Mouse (Mus musculus) Patski (cell line): ENCODE results near the gene Serpinh1. TPM values are rescaled to one million over a fixed set of nuclear protein-coding genes. Genes with fewer than 3 reads are reported as not detected.
"Not testable (repeated sequence)": the region's sequence is repeated elsewhere in the genome, so short reads cannot be mapped to it uniquely, and the experiment has no call there.

Source experiments
- ATAC-seq: fragments of 100-300 bp; one replicate; pipeline ENCODE4 v1.8.0; 2021
- CTCF ChIA-PET: fragments of 350-600 bp; sonication (Branson Sonifier 250); formaldehyde crosslinking; loops from one replicate; lab custom pipeline; 2022; ENCODE audit warnings: inconsistent platforms; lab: Charles Lee
- POLR2A ChIA-PET: fragments of 350-600 bp; sonication (Branson Sonifier 250); formaldehyde crosslinking; loops from one replicate; lab custom pipeline; 2022; ENCODE audit warnings: antibody characterized with exemption, inconsistent platforms; lab: Charles Lee
- DNase-seq: peaks from one replicate; pipeline ENCODE4 v3.0.0-alpha.2; 2011; ENCODE audit warnings: low read depth, low spot score
- H3K27me3 ChIP-seq: fragments of 371-371 bp; one replicate; pipeline ENCODE4 v1.5.1; 2021
- CTCF ChIP-seq: fragments of 100-300 bp; IDR thresholded peaks from one replicate; pipeline ENCODE4 v1.5.1; 2021
- in situ Hi-C: fragments of 300-500 bp; cut with MboI; formaldehyde crosslinking; loops from 3 replicates; pipeline ENCODE4 v1.11.1; 2018; ENCODE audit warnings: low pct_unique_long_range_greater_than_20kb, mixed read lengths
- polyA plus RNA-seq: library from polyadenylated mRNA; unstranded; gene quantifications from one replicate; pipeline ENCODE4 v1.2.3, GENCODE M21; 2021

The Serpinh1 gene
- polyA plus RNA-seq, 1 experiment from 2014 or later: 662 TPM

DNA sequence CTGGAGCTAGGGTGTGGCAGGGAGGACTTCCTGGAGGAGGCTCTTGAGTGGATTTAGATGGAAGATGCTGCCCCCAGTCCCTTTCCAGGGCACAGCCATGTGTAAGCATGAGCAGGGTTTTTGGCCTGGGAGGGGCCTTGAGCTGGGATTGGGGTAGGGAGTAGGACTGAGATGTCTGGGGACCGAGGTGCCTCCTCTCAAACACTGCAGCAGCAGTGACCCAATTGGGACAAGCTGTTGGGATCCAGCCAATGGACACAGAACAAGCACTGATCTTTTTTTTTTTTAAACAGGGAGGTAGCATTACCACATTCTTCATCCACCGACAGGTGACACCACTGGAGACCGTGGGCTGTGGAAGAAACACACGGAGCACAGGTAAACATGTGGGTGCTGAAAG is 33.8 kb upstream of the Serpinh1 start:
- no peaks in the 10 kb centered on the region for H3K27me3 ChIP-seq
- no peak for ATAC-seq
- ChIA-PET POLR2A (no interaction called here), CTCF (interaction anchor here (1.2 to 1.4 kb wide), 2 partner anchors 11 to 15 kb away, joined by 3 to 4 read pairs; no protein-coding TSS in a partner anchor)
- no peak for DNase-seq
- no peak for TF ChIP-seq CTCF
- in situ Hi-C loops: no loop called here

DNA sequence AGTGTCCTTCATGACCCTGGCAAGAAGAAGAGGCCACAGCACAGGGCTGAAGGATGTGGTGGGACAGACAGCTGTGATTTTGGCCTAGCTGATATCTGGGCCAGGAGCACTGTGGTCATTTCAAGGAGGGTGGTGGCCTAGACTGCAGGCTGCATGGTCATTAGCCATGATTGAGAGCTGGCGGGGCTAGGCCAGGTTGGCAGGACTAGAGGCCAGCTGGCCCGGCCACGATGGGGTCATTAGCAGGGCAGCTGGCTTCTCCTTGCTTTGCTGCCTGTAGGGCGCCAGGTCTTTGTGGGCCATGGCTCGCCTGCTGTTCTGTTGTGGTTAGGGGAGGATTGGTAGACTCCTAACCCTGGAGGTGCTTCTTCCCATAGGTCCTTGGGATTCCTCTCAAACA is 33.0 kb upstream of the Serpinh1 start:
- no peak for TF ChIP-seq CTCF
- ChIA-PET CTCF (interaction anchor here (1.4 kb wide), 1 partner anchor 11 kb away, joined by 3 read pairs; no protein-coding TSS in a partner anchor), POLR2A (no interaction called here)
- ATAC-seq: no peak
- no peak for DNase-seq
- in situ Hi-C loops: no loop called here
- no peaks in the 10 kb centered on the region for H3K27me3 ChIP-seq

DNA sequence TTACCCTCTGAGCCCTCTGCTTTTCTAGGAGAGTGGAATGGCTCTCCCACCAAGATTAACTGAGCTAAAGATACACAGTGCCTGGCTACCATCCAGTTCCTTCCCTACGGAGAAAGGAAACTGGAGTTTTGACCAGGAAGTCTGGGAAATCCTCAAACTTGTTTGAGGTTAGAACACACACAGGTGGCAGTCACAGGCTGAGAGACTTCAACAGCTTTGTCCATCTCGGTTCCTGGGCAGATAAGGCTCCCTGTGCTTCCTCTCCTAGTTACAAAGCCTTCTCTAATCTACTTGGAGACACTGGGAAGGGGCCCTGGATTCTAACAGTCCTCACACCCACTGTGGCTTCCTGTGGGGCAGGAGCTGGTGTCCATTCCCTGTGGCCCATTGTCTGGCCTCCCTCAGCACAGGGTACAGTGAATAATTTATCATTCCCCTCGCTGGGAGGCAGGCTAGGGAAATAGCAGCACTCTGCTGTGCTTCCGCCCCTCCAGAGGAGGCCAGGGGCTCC is 31.1 kb upstream of the Serpinh1 start:
- H3K27me3 ChIP-seq: no peaks in the 10 kb centered on the region
- ChIA-PET CTCF (interaction anchor here (0.9 kb wide), 1 partner anchor 9 kb away, joined by 3 read pairs; no protein-coding TSS in a partner anchor), POLR2A (interaction anchor here (1.4 kb wide), 1 partner anchor 12 kb away, joined by 3 read pairs; no protein-coding TSS in a partner anchor)
- DNase-seq: no peak
- no peak for ATAC-seq
- in situ Hi-C loops: loop anchor here (5.0 kb wide), 1 partner anchor 58 kb away; no protein-coding TSS in a partner anchor
- no peak for TF ChIP-seq CTCF

DNA sequence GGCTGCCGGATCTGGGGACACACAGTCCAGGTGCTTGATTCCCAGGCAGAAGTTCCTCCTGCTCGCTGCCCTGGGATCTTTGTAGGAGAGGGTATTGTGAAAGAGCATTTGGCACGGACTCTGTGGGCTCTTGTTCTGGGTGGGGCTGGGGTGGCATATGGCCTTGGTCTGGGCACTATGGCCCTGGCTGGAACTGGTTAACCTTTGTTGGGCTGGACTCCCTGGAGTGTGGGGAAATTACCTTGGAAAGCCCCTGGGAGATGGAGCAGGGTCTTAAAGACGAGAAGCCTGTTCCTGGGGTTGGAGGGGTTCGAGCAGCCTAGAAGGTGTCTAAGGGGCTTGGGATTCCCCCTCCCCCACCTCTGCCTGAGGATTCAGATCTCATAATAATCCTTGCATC is 30.2 kb upstream of the Serpinh1 start:
- ATAC-seq (no peak), DNase-seq (no peak)
- in situ Hi-C loops: loop anchor here (5.0 kb wide), 1 partner anchor 59 kb away; no protein-coding TSS in a partner anchor
- TF ChIP-seq CTCF: no peak
- POLR2A ChIA-PET: interaction anchor here (1.4 kb wide), 1 partner anchor 13 kb away, joined by 3 read pairs; no protein-coding TSS in a partner anchor
- CTCF ChIA-PET: no interaction called here
- no peaks in the 10 kb centered on the region for H3K27me3 ChIP-seq

DNA sequence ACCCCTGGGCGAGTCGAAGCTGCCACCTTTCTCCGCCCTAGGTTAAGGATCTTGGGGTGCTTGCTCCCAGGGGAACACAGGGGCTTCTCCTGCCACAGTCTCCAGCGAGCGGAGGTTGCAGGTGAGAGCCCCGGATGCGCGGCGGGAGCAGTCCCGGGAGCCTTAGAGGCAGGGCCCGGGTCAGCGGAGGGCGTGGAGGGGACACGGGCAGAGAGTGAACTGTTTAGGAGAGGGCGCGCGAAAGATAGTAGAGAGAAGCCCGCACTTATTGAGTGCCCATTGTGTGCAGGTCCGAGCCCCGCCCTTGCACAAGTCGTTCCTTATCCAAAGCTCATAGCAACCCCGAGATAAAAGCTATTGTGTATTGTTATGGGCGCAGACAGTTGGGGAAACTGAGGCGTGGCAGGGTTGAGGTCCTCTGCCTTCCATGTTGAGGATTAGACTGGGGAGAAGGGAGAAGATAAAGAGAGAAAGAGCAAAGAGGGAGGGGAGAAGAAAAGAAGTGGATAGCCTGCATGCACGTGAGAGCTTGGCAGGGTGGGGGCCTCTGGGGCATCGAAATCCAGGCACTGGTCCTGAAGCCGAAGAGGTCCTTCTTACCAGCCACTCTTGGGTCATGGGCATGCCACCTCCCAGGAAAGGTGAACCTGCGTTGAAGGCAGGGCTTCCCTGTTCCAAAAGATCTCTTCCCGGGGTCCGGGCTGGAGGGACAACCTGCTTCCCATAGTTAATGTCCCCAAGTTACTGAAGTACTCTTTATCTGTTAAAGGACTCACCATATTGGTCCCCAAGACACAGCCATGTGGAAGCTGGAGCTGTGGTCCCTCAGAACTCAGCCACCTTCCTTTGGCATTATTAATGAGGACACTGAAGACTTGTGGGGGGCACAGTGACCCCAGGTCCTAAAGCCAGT is 29.3 kb upstream of the Serpinh1 start:
- H3K27me3 ChIP-seq: no peaks in the 10 kb centered on the region
- ChIA-PET CTCF (no interaction called here), POLR2A (interaction anchor here (0.9 to 1.2 kb wide), 3 partner anchors 9 to 65 kb away, joined by 3 read pairs; no protein-coding TSS in a partner anchor)
- in situ Hi-C loops: loop anchor here (5.0 kb wide), 1 partner anchor 60 kb away; no protein-coding TSS in a partner anchor
- ATAC-seq (no peak), DNase-seq (no peak)
- no peak for TF ChIP-seq CTCF

DNA sequence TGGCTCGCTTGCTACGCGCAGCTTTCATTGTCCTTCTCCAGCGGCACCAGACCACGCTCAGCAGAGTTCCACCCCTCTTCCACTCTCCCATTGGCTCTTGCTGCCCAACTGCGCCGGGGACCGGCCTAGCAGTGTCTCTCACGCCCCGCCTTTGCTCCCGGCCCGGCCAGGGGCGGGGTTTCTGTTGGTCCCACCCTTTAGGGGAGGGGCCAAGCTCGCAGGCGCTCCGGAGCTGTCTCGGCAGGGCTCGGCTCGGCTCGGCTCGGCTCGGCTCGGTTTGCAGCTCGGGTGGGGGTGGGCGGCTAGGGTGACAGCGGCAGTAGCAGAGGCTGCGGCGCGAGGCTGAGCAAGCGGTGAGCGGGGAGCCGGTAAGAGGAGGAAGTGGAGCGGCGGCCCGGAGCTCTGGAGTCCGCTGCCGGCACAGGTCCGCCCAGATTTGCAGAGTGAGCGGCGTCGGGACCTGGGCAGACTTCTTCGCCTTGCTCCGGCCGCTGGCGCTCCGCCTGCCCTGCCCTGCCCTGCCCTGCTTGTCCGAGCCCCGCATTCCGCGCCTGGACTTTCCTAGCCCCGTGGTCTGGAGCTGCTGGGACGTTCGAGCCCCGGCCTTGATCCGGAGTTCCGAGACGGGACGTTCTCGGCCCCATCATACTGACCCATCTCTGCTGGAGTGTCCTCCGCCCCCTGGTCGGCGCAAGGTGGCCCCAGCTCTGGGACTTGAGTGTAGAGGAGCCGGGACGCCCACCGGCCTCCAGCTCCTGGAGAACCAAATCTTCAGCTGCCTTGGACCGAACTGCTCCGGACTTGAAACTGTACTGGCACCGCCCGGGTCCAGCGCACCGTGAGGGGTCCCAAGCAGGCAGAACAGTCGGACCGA is 28.4 kb upstream of the Serpinh1 start, which contains the start of gene Gdpd5:
Gene Gdpd5 (plus strand): TSS at position 201 of the 874 bp plus-strand sequence.
- no peak for TF ChIP-seq CTCF
- no peaks in the 10 kb centered on the region for H3K27me3 ChIP-seq
- CTCF ChIA-PET: interaction anchor here (0.8 to 1.3 kb wide), 3 partner anchors 48 to 72 kb away, joined by 3 to 4 read pairs (median 3); no protein-coding TSS in a partner anchor
- in situ Hi-C loops: loop anchor here (5.0 kb wide), 1 partner anchor 61 kb away; no protein-coding TSS in a partner anchor
- ATAC-seq (peak; percentile 87), DNase-seq (peak; percentile 86)
- POLR2A ChIA-PET: interaction anchor here (0.9 to 1.2 kb wide), 3 partner anchors 10 to 66 kb away, joined by 3 read pairs; no protein-coding TSS in a partner anchor

DNA sequence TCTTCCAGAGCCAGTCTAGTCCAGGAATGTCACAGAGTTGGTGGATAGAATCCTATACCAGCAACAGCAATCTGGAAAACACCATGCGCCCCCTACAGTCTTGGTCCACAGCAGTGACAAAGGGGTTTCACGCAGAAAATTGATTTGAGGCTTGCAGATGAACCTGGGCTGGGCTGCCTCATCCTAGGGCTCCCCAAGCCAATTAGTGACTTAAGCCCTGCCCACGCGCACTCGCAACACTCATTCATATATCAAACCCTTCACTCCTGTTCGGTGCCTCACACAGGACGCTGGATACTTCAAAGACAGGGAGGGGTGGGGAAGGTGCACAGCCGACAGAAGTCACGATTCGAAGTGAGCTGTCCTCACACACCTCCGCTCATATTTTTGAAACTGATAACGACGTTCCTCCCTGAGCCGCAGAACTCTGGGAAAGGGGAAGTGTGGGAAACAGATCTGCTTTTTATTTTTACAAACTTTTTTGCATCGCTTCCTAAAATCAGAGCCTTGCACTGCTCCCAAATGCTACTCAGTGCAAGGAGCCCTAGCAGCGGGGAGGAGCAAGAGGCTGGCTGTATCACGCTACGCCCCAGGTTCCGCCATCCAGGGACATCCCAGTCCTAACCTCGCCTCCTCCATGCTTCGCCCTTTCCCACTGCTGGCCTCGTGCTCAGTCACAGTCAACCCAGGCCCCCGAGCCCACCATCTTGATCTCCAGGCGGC is 27.6 kb upstream of the Serpinh1 start:
- no peak for DNase-seq
- POLR2A ChIA-PET: interaction anchor here (1.2 kb wide), 1 partner anchor 13 kb away, joined by 3 read pairs; no protein-coding TSS in a partner anchor

DNA sequence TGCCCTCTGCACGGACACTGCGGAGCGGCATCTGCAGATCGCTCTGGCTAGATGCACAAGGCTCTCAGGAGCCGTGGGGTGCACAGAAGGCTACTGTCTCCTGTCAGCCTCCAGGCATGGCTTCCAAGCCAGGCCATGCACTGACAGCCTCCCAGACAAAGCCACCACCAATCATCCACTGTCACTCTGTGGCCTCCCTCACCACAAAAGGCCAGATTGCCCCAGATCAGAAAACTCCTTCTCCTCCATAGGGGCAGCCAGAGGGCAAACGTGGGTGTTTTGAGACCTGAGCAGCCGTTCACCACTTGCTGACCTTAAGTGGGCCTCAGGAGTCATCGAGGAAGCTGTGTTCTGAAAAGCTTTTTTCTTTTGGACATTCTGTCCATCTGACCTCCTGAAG is 25.8 kb upstream of the Serpinh1 start:
- TF ChIP-seq CTCF: no peak
- in situ Hi-C loops: no loop called here
- DNase-seq: no peak
- CTCF ChIA-PET: interaction anchor here (0.8 kb wide), 1 partner anchor 45 kb away, joined by 3 read pairs; no protein-coding TSS in a partner anchor
- no peaks in the 10 kb centered on the region for H3K27me3 ChIP-seq
- POLR2A ChIA-PET: interaction anchor here (1.7 kb wide), 1 partner anchor 64 kb away, joined by 5 read pairs; no protein-coding TSS in a partner anchor
- ATAC-seq: no peak

More for the DNA sequence above, 27.6 kb upstream of the Serpinh1 start:
- CTCF ChIA-PET: interaction anchor here (0.8 to 1.3 kb wide), 3 partner anchors 48 to 73 kb away, joined by 3 to 4 read pairs (median 3); no protein-coding TSS in a partner anchor
- ATAC-seq: peak; percentile 53
- in situ Hi-C loops: loop anchor here (5.0 kb wide), 1 partner anchor 62 kb away; no protein-coding TSS in a partner anchor
- no peak for TF ChIP-seq CTCF
- no peaks in the 10 kb centered on the region for H3K27me3 ChIP-seq

DNA sequence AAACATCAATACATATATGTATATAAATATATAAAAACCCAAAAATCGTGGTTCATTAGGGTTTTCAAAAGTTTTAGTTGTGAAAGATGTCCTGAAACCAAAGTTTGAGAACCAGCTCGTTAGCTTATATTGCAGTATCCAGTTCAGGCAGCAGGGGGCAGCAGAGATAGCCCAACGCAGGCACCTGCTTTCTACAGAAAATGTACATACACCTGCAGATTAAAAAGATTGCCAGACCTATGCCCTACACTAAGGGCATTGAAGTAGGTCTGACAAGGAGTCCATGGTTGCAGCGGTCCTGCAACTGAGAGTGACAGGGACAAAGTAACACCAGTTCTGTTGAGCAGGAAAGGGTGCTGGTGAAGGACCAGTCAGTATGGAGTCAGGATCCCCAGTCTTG is 22.4 kb upstream of the Serpinh1 start:
- no peak for TF ChIP-seq CTCF
- no peaks in the 10 kb centered on the region for H3K27me3 ChIP-seq
- ATAC-seq: no peak
- DNase-seq: no peak
- in situ Hi-C loops: no loop called here
- ChIA-PET POLR2A (no interaction called here), CTCF (interaction anchor here (1.0 to 4.1 kb wide), 13 partner anchors 9 to 101 kb away, joined by 3 to 41 read pairs (median 5); no protein-coding TSS in a partner anchor)

DNA sequence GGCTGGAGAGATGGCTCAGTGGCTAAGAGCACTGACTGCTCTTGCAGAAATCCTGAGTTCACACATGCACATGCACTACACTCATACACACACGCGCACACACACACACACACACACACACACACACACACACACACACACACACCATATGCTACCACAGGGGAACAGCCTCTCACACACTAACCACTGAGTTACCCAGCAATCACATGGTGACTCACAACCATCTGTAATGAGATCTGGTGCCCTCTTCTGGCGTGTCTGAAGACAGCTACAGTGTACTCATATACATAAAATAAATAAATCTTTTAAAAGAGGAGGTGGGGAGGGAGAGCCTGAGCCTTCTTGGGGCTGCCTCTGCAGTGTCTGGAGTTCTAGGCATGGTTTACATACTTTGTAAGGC is 21.3 kb upstream of the Serpinh1 start:
- CTCF ChIA-PET: interaction anchor here (1.1 to 4.1 kb wide), 10 partner anchors 10 to 103 kb away, joined by 3 to 41 read pairs (median 6); no protein-coding TSS in a partner anchor
- ATAC-seq, POLR2A ChIA-PET, in situ Hi-C loops, DNase-seq, H3K27me3 ChIP-seq: not testable (repeated sequence)
